Mouse (Mus musculus): ENCODE data around the gene Scn7a.

DNA sequence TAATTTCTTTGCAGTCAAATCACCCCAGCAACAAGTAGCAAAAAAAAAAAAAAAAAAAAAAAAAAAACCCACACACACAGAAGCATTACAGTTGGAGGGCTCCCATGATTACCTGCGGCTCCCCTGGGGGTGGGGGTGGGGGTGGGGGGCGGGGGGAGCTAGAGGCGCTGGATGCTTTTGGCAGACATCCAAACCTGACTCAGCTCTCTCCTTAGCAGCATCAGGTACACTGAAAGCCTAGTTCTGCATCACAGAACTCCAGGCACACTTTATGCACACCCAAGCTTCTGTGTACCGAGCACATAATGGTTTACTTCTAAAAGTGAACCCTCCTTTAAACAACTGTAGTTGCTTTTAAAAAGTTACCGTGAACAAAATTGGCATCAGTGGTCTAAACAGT lies 152.0 kb downstream of the Scn7a start:
- TF ChIP-seq POLR2A (IDR thresholded peaks at IDR 0.05; ENCODE audit: borderline replicate concordance, control insufficient read depth, low read depth, low read length) (no peak), CTCF (IDR thresholded peaks at IDR 0.05; ENCODE audit: control insufficient read depth, insufficient read depth, low read length) (no peak)

Data from bone marrow, adult 2 months (tissue).